Mouse (Mus musculus): ENCODE data around the gene Wfdc1.

Gene Wfdc1

DNA sequence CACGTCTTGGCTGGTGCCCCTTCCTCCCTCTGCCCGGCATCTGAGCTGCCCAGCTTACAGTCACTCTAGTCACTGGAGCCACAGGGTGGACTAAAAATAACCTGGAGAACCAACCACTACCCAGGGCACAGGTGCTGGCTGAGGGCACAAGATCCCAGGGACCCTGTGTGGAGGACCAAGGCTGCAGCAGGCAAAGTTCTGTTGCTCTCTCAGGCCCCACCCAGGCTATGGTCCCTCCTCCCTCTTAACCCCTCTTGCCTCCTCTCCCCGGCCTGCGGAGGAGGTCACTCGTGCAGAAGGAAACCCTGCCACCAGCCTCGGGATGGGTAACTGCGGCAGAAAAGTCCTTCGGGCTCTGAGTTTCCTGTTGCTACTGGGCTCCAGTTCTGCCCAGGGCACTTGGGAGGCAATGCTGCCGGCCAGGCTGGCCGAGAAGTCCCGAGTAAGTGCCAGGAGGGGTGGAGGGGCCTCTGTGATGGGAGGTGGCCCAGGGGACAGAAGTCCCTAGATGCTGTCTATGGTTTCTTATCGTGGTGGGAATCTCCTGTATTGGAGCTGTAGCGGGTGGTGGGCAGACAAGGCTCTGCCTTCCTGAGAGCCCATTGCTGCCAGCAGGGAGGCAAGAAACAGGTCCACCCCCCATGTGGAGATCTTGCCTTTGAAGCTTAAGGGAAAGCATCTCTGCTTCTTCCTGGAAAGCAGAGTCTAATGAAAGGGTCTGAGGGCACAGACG lies at the start of gene Wfdc1:
Gene Wfdc1, plus strand, starts transcription at position 147 of the 733 bp plus-strand sequence.
- no peak for DNase-seq (ENCODE audit: low spot score)

- DNase-seq (ENCODE audit: low spot score): no peak
Observed at GRCm38 (mm10) chr8:119616811-119617210, 49.4 kb upstream of the Wfdc1 start.

DNA sequence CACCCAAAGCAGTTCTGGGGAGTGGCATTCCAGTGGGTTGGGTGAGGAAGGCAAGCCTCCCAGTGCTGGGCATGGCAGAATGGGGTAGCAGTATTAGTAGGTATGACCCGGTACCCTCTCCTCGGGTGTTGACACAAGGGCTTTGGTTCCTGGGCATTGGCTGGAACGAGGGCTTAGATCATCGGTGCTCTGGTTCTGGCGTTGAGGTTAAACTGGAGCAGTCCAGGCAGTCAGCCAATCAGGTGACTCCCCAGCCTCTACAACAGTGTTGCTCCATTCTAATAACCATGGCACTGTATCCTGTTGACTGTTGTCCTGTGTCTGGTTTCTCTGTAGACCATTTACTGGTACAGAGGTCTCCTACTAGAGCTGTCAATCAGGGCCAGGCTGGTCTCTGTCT lies 48.6 kb upstream of the Wfdc1 start:
- DNase-seq (ENCODE audit: low spot score): no peak

DNA sequence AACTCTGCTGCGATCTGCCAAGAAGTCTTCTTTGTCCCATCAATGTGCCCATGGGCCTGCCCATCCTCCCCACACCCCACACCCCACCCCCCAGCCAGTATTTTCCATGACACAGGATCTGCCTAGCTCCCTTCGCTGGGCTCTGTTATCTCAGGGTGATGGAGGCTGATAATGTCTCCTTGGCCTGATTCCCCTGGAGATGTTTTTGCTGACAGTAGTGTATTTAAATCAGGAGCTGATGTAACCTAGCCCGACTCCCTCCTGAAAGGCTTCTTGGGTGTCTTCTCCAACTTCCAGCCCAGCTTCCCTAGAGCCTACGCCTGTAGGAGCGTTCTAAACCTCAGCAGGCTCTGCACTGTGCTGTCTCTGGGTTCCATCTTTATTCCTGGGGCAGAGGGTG lies 47.3 kb upstream of the Wfdc1 start:
- DNase-seq (ENCODE audit: low spot score): no peak

- DNase-seq (ENCODE audit: low spot score): no peak
Observed at GRCm38 (mm10) chr8:119620116-119620840, 45.9 kb upstream of the Wfdc1 start.

DNA sequence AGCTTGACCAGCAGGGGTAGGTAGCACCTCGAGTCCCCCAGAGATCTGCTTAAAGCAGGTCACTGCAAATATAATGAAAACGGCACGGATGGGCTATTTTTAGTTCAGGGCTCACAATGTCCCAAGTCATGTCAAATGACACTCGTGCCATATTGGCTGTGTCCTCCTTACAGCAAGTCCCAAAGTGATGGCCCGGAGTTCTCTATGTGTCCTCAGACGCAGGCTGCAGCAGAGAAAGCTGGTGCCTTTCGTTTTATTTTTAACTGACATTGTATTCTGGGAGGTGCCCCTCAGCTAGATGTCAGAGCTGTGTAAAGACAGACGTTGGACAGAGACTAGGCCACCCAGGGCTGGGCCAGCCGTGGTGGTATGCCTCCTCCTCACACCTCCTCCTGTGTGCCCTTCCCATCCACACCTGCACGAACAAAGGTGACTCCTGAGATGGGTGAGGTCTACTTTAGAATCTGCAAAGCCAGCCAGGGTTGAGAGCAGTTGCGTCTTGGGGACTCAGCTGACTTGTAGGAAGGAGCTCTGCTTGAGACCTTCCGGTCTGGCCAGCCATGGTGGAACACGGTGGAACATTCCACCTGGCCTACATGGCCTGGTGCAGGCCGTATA lies 45.2 kb upstream of the Wfdc1 start:
- no peak for DNase-seq (ENCODE audit: low spot score)

DNA sequence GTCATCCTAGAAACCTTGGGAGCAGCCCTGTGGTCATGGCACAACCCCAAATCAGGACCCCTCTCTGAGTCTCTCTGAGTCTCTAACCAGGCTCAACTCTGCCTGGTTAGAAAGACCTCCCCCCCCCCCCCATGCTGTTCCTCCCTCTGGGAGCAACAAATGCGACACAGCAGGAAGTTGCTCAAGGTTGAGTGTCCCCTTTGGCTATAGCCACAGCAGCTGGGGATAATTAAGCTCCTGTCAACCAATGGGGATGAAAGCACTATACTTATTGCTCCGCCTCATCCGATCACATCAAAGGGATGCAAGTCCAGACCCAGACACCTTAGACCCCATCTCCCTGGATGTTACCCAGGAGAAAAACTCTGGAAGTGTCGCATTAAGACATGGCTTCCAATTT lies 43.6 kb upstream of the Wfdc1 start:
- no peak for DNase-seq (ENCODE audit: low spot score)

- DNase-seq (ENCODE audit: low spot score): no peak
Observed at GRCm38 (mm10) chr8:119623061-119623460, 43.1 kb upstream of the Wfdc1 start.

DNA sequence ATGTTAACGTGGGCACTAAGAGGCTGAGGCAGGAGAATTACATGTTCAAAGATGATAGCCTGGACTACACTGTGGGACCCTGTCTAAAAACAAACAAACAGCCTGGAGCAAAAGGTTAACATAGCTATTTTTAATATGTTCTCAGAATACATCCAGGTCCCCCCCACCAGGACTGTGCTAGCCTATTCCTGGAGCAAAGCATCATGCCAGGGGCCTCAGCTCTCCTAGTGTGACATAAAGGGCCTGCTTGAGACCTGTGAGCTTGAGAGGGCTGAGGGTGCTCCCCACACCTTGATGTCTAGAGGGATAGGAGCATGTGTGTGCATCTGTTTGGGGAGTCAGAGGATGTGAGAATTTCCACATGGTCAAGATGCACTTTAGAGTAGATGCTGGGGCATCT lies 42.4 kb upstream of the Wfdc1 start:
- DNase-seq (ENCODE audit: low spot score): no peak

- DNase-seq (ENCODE audit: low spot score): no peak
Observed at GRCm38 (mm10) chr8:119624916-119625315, 41.2 kb upstream of the Wfdc1 start.

DNA sequence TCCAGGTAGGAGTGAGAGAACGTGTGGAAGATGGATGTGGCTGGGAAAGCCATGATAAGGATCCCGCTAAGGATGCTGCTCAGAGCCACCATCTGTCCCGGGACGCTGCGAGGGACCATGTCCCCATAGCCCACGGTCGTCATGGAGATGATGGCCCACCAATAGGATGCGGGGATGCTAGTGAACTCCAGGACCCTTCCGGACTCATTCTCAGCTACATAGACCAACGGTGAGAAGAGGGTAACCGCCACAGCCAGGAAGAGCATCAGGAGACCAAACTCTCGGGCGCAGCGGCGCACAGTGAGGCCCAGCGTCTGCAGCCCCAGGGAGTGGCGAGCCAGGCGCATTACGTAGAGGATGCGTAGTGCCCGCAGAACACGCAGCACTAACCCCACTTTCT lies 40.4 kb upstream of the Wfdc1 start:
- no peak for DNase-seq (ENCODE audit: low spot score)

- no peak for DNase-seq (ENCODE audit: low spot score)
Observed at GRCm38 (mm10) chr8:119627199-119627598, 39.0 kb upstream of the Wfdc1 start.

- DNase-seq (ENCODE audit: low spot score): no peak
Observed at GRCm38 (mm10) chr8:119627613-119628359, 38.4 kb upstream of the Wfdc1 start.

GRCm38 (mm10) chr8:119630841-119631240 lies 35.3 kb upstream of the Wfdc1 start:
- no peak for DNase-seq (ENCODE audit: low spot score)

DNA sequence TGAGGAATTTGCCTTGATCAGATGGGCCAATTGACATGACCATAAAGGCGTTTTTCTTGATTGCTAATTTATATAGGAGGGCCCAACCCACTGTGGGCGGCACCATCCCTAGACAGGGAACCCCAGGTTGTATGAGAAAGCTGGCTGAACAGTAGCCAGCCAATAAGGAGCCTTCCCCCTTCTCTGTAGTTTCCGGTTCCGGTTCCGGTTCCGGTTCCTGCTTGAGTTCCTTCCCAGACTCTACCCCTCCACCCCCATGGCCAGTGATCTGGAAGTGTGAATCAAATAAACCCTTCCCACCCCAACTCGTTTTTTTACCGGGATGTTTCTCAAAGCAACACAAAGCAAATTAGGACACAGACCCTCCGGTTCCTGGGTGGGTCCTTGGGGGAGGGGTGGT lies 33.9 kb upstream of the Wfdc1 start:
- DNase-seq (ENCODE audit: low spot score): no peak

DNA sequence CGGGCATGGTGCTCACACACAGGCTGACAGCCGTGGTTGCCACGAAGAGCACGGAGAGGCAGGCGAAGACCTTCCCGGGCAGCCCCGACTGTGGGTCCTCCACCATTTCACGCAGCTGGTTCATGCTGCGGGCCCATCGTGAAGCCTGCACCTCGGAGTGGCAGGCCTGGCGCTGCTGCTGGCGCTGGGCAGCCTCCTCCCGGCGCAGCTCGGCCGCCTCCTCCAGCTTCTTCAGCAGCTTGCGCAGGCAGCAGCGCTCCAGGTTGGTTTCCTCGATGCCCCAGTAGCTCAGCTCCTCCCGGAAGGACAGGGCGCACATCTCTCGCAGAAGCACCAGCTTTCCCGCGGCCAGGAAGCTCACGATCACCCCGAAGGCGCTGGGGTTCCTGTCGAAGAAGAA lies 33.3 kb upstream of the Wfdc1 start:
- no peak for DNase-seq (ENCODE audit: low spot score)

GRCm38 (mm10) chr8:119634616-119635336 lies 31.4 kb upstream of the Wfdc1 start:
- no peak for DNase-seq (ENCODE audit: low spot score)

DNA sequence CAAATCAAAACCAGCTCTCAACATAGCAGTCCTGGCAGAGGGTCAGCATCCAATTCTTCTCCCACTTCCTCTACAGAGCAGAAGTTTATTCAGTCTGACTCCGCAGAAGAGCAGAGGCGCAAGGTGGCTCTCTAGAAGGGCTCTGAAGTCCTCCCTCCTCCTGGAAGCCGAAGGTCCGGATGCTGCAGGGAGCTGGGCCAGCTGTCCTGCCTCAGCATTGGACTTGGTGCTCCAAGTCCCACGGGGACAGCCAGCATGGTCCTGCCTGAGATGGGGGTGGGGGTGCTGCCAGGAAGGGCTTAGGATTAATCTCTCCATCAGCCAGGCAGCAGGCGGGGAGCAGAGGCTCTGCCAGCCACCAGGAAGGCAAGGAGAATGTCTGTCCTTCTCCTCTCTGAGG lies 30.8 kb upstream of the Wfdc1 start, which contains the start of gene Kcng4:
Gene Kcng4, minus strand, starts transcription at position 303 of the 400 bp plus-strand sequence.
- no peak for DNase-seq (ENCODE audit: low spot score)

DNA sequence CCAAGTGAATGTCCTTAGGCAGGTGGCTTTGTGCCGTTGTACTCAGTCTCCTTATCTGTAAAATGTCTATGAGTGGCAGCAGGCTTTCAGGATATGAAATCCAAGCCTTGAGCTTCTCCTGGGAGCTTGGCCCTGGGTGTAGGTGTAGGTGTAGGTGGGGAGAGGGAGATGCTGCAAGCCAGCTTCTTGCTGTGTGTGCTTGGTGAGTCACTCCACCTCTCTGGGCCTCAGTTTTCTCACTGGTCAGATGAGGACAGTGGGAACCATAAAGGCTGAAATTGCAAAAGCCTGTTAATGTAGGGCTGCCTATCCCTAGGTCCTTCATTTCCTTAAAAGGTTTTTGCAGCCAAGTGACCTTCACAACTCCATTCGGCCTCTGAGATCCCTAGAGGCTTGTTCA lies 30.2 kb upstream of the Wfdc1 start:
- DNase-seq (ENCODE audit: low spot score): no peak

DNA sequence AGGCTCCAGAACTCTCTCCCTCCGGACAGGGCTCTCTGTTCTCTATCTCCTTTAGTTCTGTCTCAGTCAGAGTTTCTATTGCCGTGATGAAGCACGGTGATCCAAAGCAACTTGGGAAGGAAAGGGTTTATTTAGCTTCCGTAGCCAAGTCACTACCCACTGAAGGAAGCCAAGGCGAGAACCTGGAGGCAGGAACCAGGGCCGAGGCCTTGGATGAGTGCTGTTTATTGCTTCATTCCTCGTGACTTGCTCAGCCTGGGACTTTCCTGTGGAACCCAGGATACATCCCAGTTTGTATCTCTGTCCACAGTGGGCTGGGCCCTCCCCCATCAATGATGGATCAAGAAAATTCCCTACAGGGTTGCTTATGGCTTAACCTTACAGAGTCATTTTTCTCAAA lies 29.4 kb upstream of the Wfdc1 start:
- no peak for DNase-seq (ENCODE audit: low spot score)

DNA sequence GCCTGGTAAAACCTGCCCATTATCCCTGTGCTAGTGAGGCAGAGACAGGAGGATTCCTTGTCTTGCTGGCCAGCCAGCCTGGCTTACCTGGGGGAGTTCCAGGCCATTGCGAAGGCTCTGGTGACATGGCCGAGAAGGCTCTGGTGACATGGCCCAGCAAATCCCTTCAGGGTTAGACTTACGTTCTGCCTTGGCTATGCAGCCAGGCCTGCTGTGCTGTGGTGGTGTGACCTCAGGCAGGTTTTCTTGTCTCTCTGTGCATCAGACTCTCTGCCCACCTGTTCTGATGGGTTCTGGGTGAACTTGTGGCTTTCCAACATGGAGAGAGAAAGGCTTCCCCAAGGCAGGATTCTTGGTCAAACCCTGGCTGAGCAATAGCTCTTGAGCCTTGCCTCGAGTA lies 28.8 kb upstream of the Wfdc1 start:
- no peak for DNase-seq (ENCODE audit: low spot score)

- DNase-seq (ENCODE audit: low spot score): no peak
Observed at GRCm38 (mm10) chr8:119638261-119638660, 27.9 kb upstream of the Wfdc1 start.
